Mouse (Mus musculus) MEL (cell line): Measurements from ENCODE around the gene Ank2.

Source experiments
- CTCF ChIP-seq, 3 experiments: IDR thresholded peaks in 2 of 3; conservative IDR thresholded peaks in 1 of 3; 2 replicates each; pipeline ENCODE4 v1.5.1; 2011 to 2012; ENCODE audit warnings: low read length in 3 of 3, low read depth in 2 of 3, mild to moderate bottlenecking in 2 of 3, improper control_type of control experiment in 1 of 3, inconsistent platforms in 1 of 3, mixed read lengths in 1 of 3, moderate library complexity in 1 of 3; ENCODE audit not compliant: control insufficient read depth in 1 of 3, insufficient read depth in 1 of 3, poor library complexity in 1 of 3, severe bottlenecking in 1 of 3
- EP300 ChIP-seq, 2 experiments: IDR thresholded peaks; 2 replicates each; pipeline ENCODE4 v1.6.1; 2011; ENCODE audit warnings: improper control_type of control experiment in 2 of 2, low read length in 2 of 2, low read depth in 1 of 2, mild to moderate bottlenecking in 1 of 2
- GABPA ChIP-seq: IDR thresholded peaks from 2 replicates; pipeline ENCODE4 v1.6.1; 2012; ENCODE audit warnings: low read depth, mild to moderate bottlenecking, inconsistent platforms, low read length, improper control_type of control experiment, moderate library complexity
- HCFC1 ChIP-seq: IDR thresholded peaks from 2 replicates; pipeline ENCODE4 v1.6.1; 2012; ENCODE audit warnings: low read depth, mild to moderate bottlenecking, inconsistent platforms, low read length, improper control_type of control experiment, moderate library complexity
- MAZ ChIP-seq: IDR thresholded peaks from 2 replicates; pipeline ENCODE4 v1.6.1; 2012; ENCODE audit warnings: low read depth, mild to moderate bottlenecking, inconsistent platforms, low read length, improper control_type of control experiment
- POLR2A ChIP-seq, 2 experiments: IDR thresholded peaks; 2 replicates each; pipeline ENCODE4 v1.6.1; 2011 to 2012; ENCODE audit warnings: low read length in 2 of 2, mild to moderate bottlenecking in 2 of 2, control low read depth in 1 of 2, improper control_type of control experiment in 1 of 2, low read depth in 1 of 2, moderate library complexity in 1 of 2; ENCODE audit not compliant: control insufficient read depth in 1 of 2, insufficient read depth in 1 of 2, poor library complexity in 1 of 2
- ZKSCAN1 ChIP-seq: IDR thresholded peaks from 2 replicates; pipeline ENCODE4 v1.6.1; 2012; ENCODE audit warnings: low read depth, mild to moderate bottlenecking, inconsistent platforms, low read length, improper control_type of control experiment, moderate library complexity
- ZNF384 ChIP-seq: IDR thresholded peaks from 2 replicates; pipeline ENCODE4 v1.6.1; 2012; ENCODE audit warnings: low read depth, mild to moderate bottlenecking, inconsistent platforms, low read length, improper control_type of control experiment

GRCm38 (mm10) chr3:127529824-127530223, 30.7 kb upstream of the Ank2 start:
- TF ChIP-seq POLR2A (IDR thresholded peaks at IDR 0.05; ENCODE audit: control insufficient read depth in 1 of 2, insufficient read depth in 1 of 2, low read depth in 1 of 2, low read length in 2 of 2, poor library complexity in 1 of 2) (no peak), ZKSCAN1 (no peak), GABPA (no peak), HCFC1 (no peak), MAZ (no peak), EP300 (IDR thresholded peaks at IDR 0.05; ENCODE audit: low read depth in 1 of 2, low read length in 2 of 2) (no peak), CTCF (IDR thresholded peaks at IDR 0.05 in 2 of 3, conservative IDR thresholded peaks at IDR 0.05 in 1 of 3; ENCODE audit: control insufficient read depth in 1 of 3, insufficient read depth in 1 of 3, low read depth in 2 of 3, low read length in 3 of 3, poor library complexity in 1 of 3, severe bottlenecking in 1 of 3) (no peak), ZNF384 (no peak)
